Comparison of ENCODE assay signal across 12 mouse cellular contexts in the genomic region with DNA sequence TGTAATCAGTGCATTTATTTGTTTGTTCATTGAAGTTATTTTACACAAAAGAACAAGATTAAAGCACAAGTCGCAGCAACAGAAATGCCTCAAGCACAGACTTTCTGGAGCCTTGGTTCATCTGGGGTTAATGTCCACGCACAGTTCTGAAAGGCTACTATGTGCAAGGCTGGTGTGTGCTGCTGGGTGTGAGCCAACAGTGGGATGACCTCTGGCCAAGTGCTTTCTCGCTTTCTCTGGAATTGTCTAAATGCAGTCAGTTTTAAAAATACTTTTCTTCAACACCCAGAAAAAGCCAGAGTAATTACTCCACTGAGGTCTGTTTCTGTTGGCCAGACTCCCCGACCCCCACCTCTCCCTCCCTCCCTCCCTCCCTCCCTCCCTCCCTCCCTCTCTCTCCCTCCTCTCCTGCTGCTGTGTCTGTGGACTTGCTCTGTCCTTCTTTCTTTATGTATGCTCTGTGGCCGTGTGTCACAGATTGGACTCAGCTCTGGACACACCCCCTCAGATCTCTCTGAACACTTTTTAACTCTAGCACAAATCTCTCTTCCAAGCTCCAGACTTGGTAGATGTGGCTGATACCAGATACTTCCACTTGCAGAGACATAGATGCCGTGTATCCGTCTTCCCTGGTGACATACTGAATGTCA.
DNase-seq lines count a peak whose midpoint lies in the region; TF ChIP-seq lines count a peak whose summit lies in the region.
"Had no signal": no experiment of that assay in that cellular context is flagged by ENCODE, and none has a peak within 500 bp of the region (broad histone marks: within the 10 kb centered on the region; RNA-seq: fewer than 3 reads in every experiment).

No protein-coding gene starts in this region.

- intact Hi-C loops in left cerebral cortex, postnatal 10 days (cut with DNase I) = no loop called here

- DNase-seq in layer of hippocampus, adult 2 months (ENCODE audit: low spot score in 2 of 2) = no peak
- DNase-seq in layer of hippocampus, postnatal 25 days (ENCODE audit: extremely low spot score in 1 of 2, low spot score in 1 of 2) = no peak
- peak; percentile 87 for DNase-seq in adipocyte (ENCODE audit: low spot score)
- DNase-seq in adrenal gland, postnatal 36 days = peak; percentile 24 to 64
- peak; percentile 84 for DNase-seq in kidney, postnatal 10 days
- DNase-seq in left cerebral cortex, postnatal 10 days (ENCODE audit: extremely low spot score in 1 of 2, low spot score in 2 of 2) = no peak
- no peak for DNase-seq in cerebellum, adult 11 months
- no peak for DNase-seq in thymus, postnatal 14 days
- DNase-seq: gastrocnemius, postnatal 25 days had no signal

- H3K27ac ChIP-seq in layer of hippocampus, adult 2 months = peak overlapping the region; percentile 28; the same call in 1 of the 2 replicates
- H3K27ac ChIP-seq: embryonic facial prominence, embryonic 13.5 days; macrophage; neural tube, embryonic 13.5 days had no signal

- TF ChIP-seq CTCF in layer of hippocampus, adult 2 months (conservative IDR thresholded peaks at IDR 0.05) = no peak

- no peak overlapping the region for H3K4me3 ChIP-seq in layer of hippocampus, adult 2 months
- H3K4me3 ChIP-seq: embryonic facial prominence, embryonic 13.5 days; neural tube, embryonic 13.5 days had no signal

Comparison
In these comparisons a context has a peak if more than half of its experiments do, and no peak if none do; other contexts are left out.
1. DNase-seq: peak in adipocyte (single experiment), adrenal gland, postnatal 36 days (2 of 2) and kidney, postnatal 10 days (single experiment); none in layer of hippocampus, adult 2 months (0 of 2), layer of hippocampus, postnatal 25 days (0 of 2), left cerebral cortex, postnatal 10 days (0 of 2), cerebellum, adult 11 months (single experiment) and thymus, postnatal 14 days (single experiment).